Mouse (Mus musculus): ENCODE data around the gene Apoa1. TPM values are rescaled to one million over a fixed set of nuclear protein-coding genes. Genes with fewer than 3 reads are reported as not detected.

The Apoa1 gene
- polyA plus RNA-seq, 1 experiment from 2014 or later: 318 TPM

- no peaks in the 10 kb centered on the region for H3K36me3 ChIP-seq (ENCODE audit: control insufficient read depth, insufficient read depth, low read length)
- H3K27me3 ChIP-seq (ENCODE audit: control insufficient read depth, insufficient read depth, low read length): no peaks in the 10 kb centered on the region
- no peak overlapping the region for H3K4me3 ChIP-seq (ENCODE audit: low read depth, low read length)
- H3K27ac ChIP-seq (replicated peaks): no peak overlapping the region
- DNase-seq (ENCODE audit: low spot score) (no peak), ATAC-seq (ENCODE audit: low FRiP score, low TSS enrichment) (no peak)
- no peak overlapping the region for H3K9ac ChIP-seq (ENCODE audit: low read length)
- no peaks in the 10 kb centered on the region for H3K9me3 ChIP-seq (ENCODE audit: control insufficient read depth, low read length)
- no peaks in the 10 kb centered on the region for H3K4me1 ChIP-seq (replicated peaks; ENCODE audit: control insufficient read depth, insufficient read depth)
- H3K4me2 ChIP-seq (replicated peaks; ENCODE audit: low read depth): no peak overlapping the region
- TF ChIP-seq CTCF (IDR thresholded peaks at IDR 0.05; ENCODE audit: low read depth) (no peak), EP300 (optimal IDR thresholded peaks at IDR 0.05) (no peak)
- WGBS: 87% methylated on average over 7 of the region's 7 CpGs
Observed at GRCm38 (mm10) chr9:46256177-46256576, 27.8 kb downstream of the Apoa1 start.

DNA sequence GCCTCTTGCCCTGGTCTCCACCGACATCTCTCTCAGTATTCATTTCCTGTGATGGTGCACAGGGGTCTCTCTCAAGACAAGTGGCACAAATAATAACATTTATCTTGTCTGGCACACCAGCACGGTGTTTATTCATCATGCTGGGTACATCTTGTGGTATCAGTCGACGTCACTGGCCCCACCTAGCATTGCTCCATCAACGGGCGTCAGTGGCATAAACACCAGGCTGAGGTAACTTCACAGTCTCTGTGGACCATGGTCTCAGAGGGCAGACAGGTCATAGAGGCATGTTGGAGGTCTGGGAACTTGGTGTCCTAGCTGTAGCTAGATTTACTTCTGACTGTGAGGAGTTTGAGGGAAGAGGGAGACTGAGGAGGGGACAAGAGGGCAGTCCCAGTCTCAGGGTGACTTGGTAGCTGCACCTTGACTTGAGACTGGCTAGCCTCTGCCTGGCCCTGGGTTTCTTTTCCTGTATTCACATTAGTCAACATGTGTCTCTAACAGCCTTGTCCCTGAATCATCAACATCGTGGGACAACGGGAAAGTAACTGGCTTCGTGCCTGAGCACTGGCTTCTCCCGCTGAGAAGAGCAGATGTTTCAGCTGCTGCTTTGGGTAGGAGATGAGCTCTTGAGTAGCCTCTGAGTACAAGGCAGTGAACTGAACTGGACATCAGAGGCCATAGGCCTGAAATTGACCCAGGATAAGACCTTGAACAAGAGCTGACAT, 28.4 kb downstream of the Apoa1 start:
- H3K4me1 ChIP-seq (replicated peaks; ENCODE audit: control insufficient read depth, insufficient read depth): no peaks in the 10 kb centered on the region
- no peak overlapping the region for H3K9ac ChIP-seq (ENCODE audit: low read length)
- TF ChIP-seq EP300 (optimal IDR thresholded peaks at IDR 0.05): no peak
- TF ChIP-seq CTCF (IDR thresholded peaks at IDR 0.05; ENCODE audit: low read depth): no peak
- ATAC-seq (ENCODE audit: low FRiP score, low TSS enrichment) (no peak), DNase-seq (ENCODE audit: low spot score) (no peak)
- no peak overlapping the region for H3K4me3 ChIP-seq (ENCODE audit: low read depth, low read length)
- 72% methylated on average over 10 of the region's 10 CpGs for WGBS
- no peaks in the 10 kb centered on the region for H3K27me3 ChIP-seq (ENCODE audit: control insufficient read depth, insufficient read depth, low read length)
- no peak overlapping the region for H3K4me2 ChIP-seq (replicated peaks; ENCODE audit: low read depth)
- H3K27ac ChIP-seq (replicated peaks): no peak overlapping the region
- no peaks in the 10 kb centered on the region for H3K9me3 ChIP-seq (ENCODE audit: control insufficient read depth, low read length)
- H3K36me3 ChIP-seq (ENCODE audit: control insufficient read depth, insufficient read depth, low read length): no peaks in the 10 kb centered on the region

- no peaks in the 10 kb centered on the region for H3K9me3 ChIP-seq (ENCODE audit: control insufficient read depth, low read length)
- TF ChIP-seq EP300 (optimal IDR thresholded peaks at IDR 0.05) (no peak), CTCF (IDR thresholded peaks at IDR 0.05; ENCODE audit: low read depth) (no peak)
- DNase-seq (ENCODE audit: low spot score) (no peak), ATAC-seq (ENCODE audit: low FRiP score, low TSS enrichment) (no peak)
- no peak overlapping the region for H3K4me3 ChIP-seq (ENCODE audit: low read depth, low read length)
- no peak overlapping the region for H3K27ac ChIP-seq (replicated peaks)
- no peak overlapping the region for H3K4me2 ChIP-seq (replicated peaks; ENCODE audit: low read depth)
- H3K36me3 ChIP-seq (ENCODE audit: control insufficient read depth, insufficient read depth, low read length): no peaks in the 10 kb centered on the region
- H3K27me3 ChIP-seq (ENCODE audit: control insufficient read depth, insufficient read depth, low read length): no peaks in the 10 kb centered on the region
- no peaks in the 10 kb centered on the region for H3K4me1 ChIP-seq (replicated peaks; ENCODE audit: control insufficient read depth, insufficient read depth)
- H3K9ac ChIP-seq (ENCODE audit: low read length): no peak overlapping the region
- WGBS: 91% methylated on average over 3 of the region's 3 CpGs
Observed at GRCm38 (mm10) chr9:46257546-46257945, 29.2 kb downstream of the Apoa1 start.

DNA sequence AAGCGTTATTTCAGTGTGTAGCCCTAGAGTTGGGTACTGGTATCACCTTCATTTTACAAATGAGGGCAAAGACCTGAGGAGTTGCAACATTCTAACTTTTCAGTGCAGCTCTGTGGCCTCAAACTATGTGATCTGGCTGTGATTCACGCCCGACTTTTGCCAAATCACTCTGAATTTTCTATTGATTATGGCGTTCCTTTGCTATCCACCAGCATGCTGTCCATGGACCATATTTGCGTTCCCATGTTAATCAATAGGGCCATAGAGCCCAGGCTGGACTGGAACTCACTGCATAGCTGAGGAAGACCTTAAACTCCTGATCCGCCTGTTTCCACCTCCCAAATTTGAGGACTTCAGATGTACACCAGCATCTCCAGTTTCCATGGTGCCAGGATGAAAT, 30.7 kb downstream of the Apoa1 start:
- H3K27ac ChIP-seq (replicated peaks): no peak overlapping the region
- no peak overlapping the region for H3K4me3 ChIP-seq (ENCODE audit: low read depth, low read length)
- H3K9ac ChIP-seq (ENCODE audit: low read length): no peak overlapping the region
- TF ChIP-seq EP300 (optimal IDR thresholded peaks at IDR 0.05): no peak
- TF ChIP-seq CTCF (IDR thresholded peaks at IDR 0.05; ENCODE audit: low read depth): no peak
- no peaks in the 10 kb centered on the region for H3K36me3 ChIP-seq (ENCODE audit: control insufficient read depth, insufficient read depth, low read length)
- ATAC-seq (ENCODE audit: low FRiP score, low TSS enrichment) (no peak), DNase-seq (ENCODE audit: low spot score) (no peak)
- no peaks in the 10 kb centered on the region for H3K9me3 ChIP-seq (ENCODE audit: control insufficient read depth, low read length)
- 89% methylated on average over 6 of the region's 6 CpGs for WGBS
- H3K4me2 ChIP-seq (replicated peaks; ENCODE audit: low read depth): no peak overlapping the region
- no peaks in the 10 kb centered on the region for H3K4me1 ChIP-seq (replicated peaks; ENCODE audit: control insufficient read depth, insufficient read depth)
- H3K27me3 ChIP-seq (ENCODE audit: control insufficient read depth, insufficient read depth, low read length): no peaks in the 10 kb centered on the region

DNA sequence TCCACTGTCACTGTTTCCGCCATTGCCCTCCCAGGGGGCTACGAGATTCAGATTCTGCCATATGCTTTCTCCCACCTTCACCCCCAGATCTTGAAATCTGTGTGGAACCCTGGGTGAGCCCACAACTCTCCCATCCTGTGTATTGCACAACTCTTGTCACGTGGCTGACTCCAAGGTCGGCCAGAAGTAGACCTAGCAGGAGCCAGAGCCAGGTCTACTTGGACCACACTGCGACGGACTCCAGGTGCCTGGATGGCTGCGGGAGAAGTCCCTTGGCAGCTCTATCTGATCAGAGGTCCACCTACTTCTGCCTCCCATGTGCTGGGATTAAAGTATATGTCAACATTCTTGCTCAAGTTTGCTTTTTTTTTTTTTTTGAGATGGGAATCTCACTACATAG, 32.8 kb downstream of the Apoa1 start:
- 79% methylated on average over 7 of the region's 7 CpGs for WGBS
- Histone ChIP-seq H3K9me3 (ENCODE audit: control insufficient read depth, low read length) (no peaks in the 10 kb centered on the region), H3K4me1 (replicated peaks; ENCODE audit: control insufficient read depth, insufficient read depth) (no peaks in the 10 kb centered on the region), H3K4me3 (ENCODE audit: low read depth, low read length) (no peak overlapping the region), H3K36me3 (ENCODE audit: control insufficient read depth, insufficient read depth, low read length) (no peaks in the 10 kb centered on the region), H3K27ac (replicated peaks) (no peak overlapping the region), H3K9ac (ENCODE audit: low read length) (no peak overlapping the region), H3K27me3 (ENCODE audit: control insufficient read depth, insufficient read depth, low read length) (no peaks in the 10 kb centered on the region), H3K4me2 (replicated peaks; ENCODE audit: low read depth) (no peak overlapping the region)
- ATAC-seq (ENCODE audit: low FRiP score, low TSS enrichment) (no peak), DNase-seq (ENCODE audit: low spot score) (no peak)
- no peak for TF ChIP-seq CTCF (IDR thresholded peaks at IDR 0.05; ENCODE audit: low read depth)
- no peak for TF ChIP-seq EP300 (optimal IDR thresholded peaks at IDR 0.05)

DNA sequence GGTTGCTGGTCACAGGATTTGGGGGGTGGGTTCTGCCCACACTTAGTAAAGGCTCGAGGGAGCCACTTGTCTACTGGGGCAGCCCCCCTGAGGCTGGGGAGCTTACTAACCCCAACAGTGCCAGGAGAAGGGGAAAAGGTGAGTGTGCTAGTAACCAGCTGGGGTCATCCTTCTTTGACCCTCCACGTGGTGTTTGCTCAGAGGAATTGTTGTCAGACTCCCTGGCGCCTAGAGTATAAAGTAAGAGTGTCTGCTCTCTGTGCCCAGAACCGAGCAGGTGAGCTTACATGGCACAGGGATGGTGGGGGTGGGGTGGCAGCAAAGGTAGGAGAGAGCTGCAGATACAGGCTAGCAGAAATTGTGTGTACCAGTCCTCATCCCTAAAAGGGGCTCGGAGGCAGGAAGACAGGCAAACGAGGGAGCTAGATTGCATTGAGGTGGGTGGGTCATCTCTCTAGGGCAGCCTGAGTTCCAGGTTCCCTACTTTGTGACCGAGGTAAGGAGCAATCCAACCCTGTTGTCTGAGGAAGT, 40.0 kb downstream of the Apoa1 start, which contains the start of gene Apoa5:
TSS of gene Apoa5 (plus strand) at position 291 of the 531 bp plus-strand sequence.
- TF ChIP-seq CTCF (IDR thresholded peaks at IDR 0.05; ENCODE audit: low read depth) (no peak), EP300 (optimal IDR thresholded peaks at IDR 0.05) (no peak)
- Histone ChIP-seq H3K4me3 (ENCODE audit: low read depth, low read length) (no peak within 1 kb of the TSS), H3K27me3 (ENCODE audit: control insufficient read depth, insufficient read depth, low read length) (no peaks in the 10 kb centered on the region), H3K27ac (replicated peaks) (no peak within 1 kb of the TSS), H3K36me3 (ENCODE audit: control insufficient read depth, insufficient read depth, low read length) (no peaks in the 10 kb centered on the region), H3K9me3 (ENCODE audit: control insufficient read depth, low read length) (no peaks in the 10 kb centered on the region), H3K9ac (ENCODE audit: low read length) (no peak within 1 kb of the TSS), H3K4me2 (replicated peaks; ENCODE audit: low read depth) (no peak within 1 kb of the TSS), H3K4me1 (replicated peaks; ENCODE audit: control insufficient read depth, insufficient read depth) (no peaks in the 10 kb centered on the region)
- ATAC-seq (ENCODE audit: low FRiP score, low TSS enrichment): no peak
- WGBS: 41% methylated on average over 7 of the region's 7 CpGs
- DNase-seq (ENCODE audit: low spot score): no peak

All from stomach, postnatal 0 days (tissue).